Mouse (Mus musculus): ENCODE measurements at regions not wholly inside any gene's neighbourhood (a gene's known extent, or its start where the extent isn't known, plus 50 kb on each side); places are given as distances from the start of the nearest gene placed in this dataset.

DNA sequence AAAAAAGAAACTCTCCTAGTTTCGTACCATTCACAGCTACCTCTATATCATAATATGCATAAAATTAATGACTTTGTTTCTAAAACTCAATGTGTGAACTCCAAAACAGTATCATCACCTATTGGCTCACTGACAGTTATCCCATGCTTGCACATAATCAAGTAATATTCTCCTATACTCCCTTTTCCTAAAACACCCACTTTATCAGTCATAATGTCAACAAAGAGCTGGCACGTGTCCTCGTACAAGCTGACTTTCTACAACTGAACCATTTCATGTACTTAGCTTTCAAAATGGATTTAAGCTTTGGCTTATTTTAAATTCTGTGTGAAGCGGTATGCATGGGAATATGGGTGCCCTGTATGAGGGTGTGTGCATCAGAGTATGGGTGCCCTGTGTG, 58.0 kb upstream of the Golim4 start:
- in situ Hi-C loops (cut with MboI, MseI), result loop anchor here (5.0 kb wide), 1 partner anchor 102 kb away; no protein-coding TSS in a partner anchor

DNA sequence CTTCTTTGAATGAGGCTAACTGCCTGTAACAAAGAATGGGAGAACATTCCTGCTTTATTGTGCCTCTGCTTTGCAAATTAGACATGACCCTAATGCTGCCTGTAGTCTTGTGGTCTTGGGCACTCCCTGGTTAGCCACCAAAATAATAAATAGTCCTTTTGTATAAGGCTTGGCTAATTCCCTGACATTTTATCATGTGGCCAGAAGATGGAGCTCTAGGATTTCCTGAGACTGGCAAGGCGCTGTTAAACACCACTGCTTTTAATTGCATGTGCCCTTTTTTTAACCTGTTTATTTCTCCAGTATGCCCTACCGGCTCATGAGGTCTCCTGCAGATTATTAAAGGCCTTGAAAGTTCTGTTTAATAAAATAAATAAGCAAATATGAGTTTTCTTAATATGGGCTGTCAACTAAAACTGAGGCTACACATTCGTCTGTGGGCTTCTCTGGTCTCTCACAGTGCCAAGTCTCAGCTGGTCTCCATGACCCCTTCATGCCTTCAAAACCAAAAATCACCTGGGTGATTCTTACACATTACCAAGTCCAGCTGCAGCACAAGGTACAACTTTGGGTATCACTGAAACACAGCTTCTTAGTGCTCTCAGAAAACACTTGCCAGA, 51.9 kb upstream of the Golim4 start:
- in situ Hi-C loops (cut with MboI, MseI), result no loop called here
